Mouse (Mus musculus) ES-E14 (cell line): ENCODE data around the gene Lypd4. TPM values are rescaled to one million over a fixed set of nuclear protein-coding genes. Genes with fewer than 3 reads are reported as not detected.

Source experiments
- DNase-seq: peaks from one replicate; pipeline ENCODE4 v3.0.0-alpha.2; 2013; ENCODE audit warnings: low read depth, low spot score
- H3K27ac ChIP-seq: 2 replicates; pipeline ENCODE4 v1.5.1; 2012; ENCODE audit warnings: low read depth, mild to moderate bottlenecking, low read length, moderate library complexity, mixed read lengths; ENCODE audit not compliant: poor library complexity, insufficient read depth, severe bottlenecking
- H3K36me3 ChIP-seq: 2 replicates; pipeline ENCODE4 v1.6.1; 2012; ENCODE audit warnings: mild to moderate bottlenecking, low read length, moderate library complexity, mixed read lengths; ENCODE audit not compliant: control insufficient read depth, poor library complexity, insufficient read depth, severe bottlenecking
- H3K4me1 ChIP-seq, 2 experiments: fragments of 150-350 bp in 1 of 2; sonication (generic) in 1 of 2; 2 replicates each; pipeline ENCODE4 v1.6.1; 2012; ENCODE audit warnings: low read length in 2 of 2, mild to moderate bottlenecking in 1 of 2, mixed read lengths in 1 of 2; ENCODE audit not compliant: control insufficient read depth in 2 of 2, insufficient read depth in 2 of 2, poor library complexity in 1 of 2
- H3K4me3 ChIP-seq, 2 experiments: fragments of 150-350 bp in 1 of 2; sonication (generic) in 1 of 2; 2 replicates each; pipeline ENCODE4 v1.5.1; 2012; ENCODE audit warnings: low read length in 2 of 2, low read depth in 1 of 2, mild to moderate bottlenecking in 1 of 2, mixed read lengths in 1 of 2; ENCODE audit not compliant: insufficient read depth in 1 of 2, poor library complexity in 1 of 2, severe bottlenecking in 1 of 2
- H3K9ac ChIP-seq: 2 replicates; pipeline ENCODE4 v1.6.1; 2012; ENCODE audit warnings: low read depth, mild to moderate bottlenecking, low read length, mixed read lengths; ENCODE audit not compliant: poor library complexity, insufficient read depth, severe bottlenecking
- H3K9me3 ChIP-seq: fragments of 150-350 bp; sonication (generic); 2 replicates; pipeline ENCODE4 v1.6.1; 2012; ENCODE audit warnings: low read depth, mild to moderate bottlenecking, low read length; ENCODE audit not compliant: control insufficient read depth, insufficient read depth
- CHD2 ChIP-seq: IDR thresholded peaks from 2 replicates; pipeline ENCODE4 v1.6.1; 2014; ENCODE audit warnings: mild to moderate bottlenecking, low read depth, low read length, inconsistent platforms
- HCFC1 ChIP-seq: IDR thresholded peaks from 2 replicates; pipeline ENCODE4 v1.6.1; 2012; ENCODE audit warnings: low read length, inconsistent platforms, borderline replicate concordance; ENCODE audit not compliant: insufficient read depth
- MAFK ChIP-seq: IDR thresholded peaks from 2 replicates; pipeline ENCODE4 v1.6.1; 2014; ENCODE audit warnings: mild to moderate bottlenecking, low read depth, low read length, inconsistent platforms; ENCODE audit not compliant: insufficient read depth
- ZC3H11A ChIP-seq: IDR thresholded peaks from 2 replicates; pipeline ENCODE4 v1.6.1; 2012; ENCODE audit warnings: low read depth, mild to moderate bottlenecking, inconsistent platforms, low read length, borderline replicate concordance
- ZNF384 ChIP-seq: IDR thresholded peaks from 2 replicates; pipeline ENCODE4 v1.6.1; 2012; ENCODE audit warnings: low read depth, low read length, inconsistent platforms
- in situ Hi-C, 2 experiments: fragments of 600-800 bp; cut with MboI; formaldehyde crosslinking; loops; one replicate each; pipeline ENCODE4 v1.15.1; 2025; ENCODE audit warnings: low sequenced_read_pairs in 2 of 2, inconsistent platforms in 1 of 2; ENCODE audit not compliant: unreplicated experiment in 2 of 2
- total RNA-seq: library from RNA; depleted of rRNA; stranded (reverse); fragments of 300-350 nt; gene quantifications from 2 replicates; pipeline ENCODE4 v1.2.3, GENCODE M21; 2012

Lypd4 gene
- total RNA-seq, 1 experiment = 0.18 TPM

DNA sequence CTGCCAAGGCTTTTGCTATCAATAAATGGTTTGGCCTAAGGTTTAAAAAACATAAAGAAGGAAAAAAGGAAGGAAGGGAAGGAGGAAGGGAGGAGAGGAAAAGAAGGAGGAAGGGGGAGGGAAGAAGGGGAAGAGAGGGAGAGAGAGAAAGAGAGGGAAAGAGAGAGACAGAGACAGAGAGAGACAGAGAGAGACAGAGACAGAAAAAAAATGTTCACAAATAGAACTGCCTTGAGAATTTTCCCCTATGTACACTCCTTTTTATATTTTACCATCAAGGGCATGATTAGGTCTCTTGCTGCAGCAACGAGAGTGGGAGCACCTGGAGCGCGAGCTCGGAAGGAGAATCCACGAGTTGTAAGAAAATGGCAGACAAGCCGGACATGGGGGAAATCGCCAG, 7.8 kb downstream of the Lypd4 start, which contains the start of gene Gm9844:
Gm9844 (plus strand) TSS at position 301 of the 400 bp plus-strand sequence.
- DNase-seq = no peak
- TF ChIP-seq MAFK (no peak), ZNF384 (no peak), CHD2 (no peak)
- in situ Hi-C loops = no loop called here
- Histone ChIP-seq H3K4me3 (no peak within 1 kb of the TSS), H3K9ac (no peak within 1 kb of the TSS), H3K36me3 (no peaks in the 10 kb centered on the region), H3K27ac (no peak within 1 kb of the TSS), H3K4me1 (peaks cover 0 to 5% of the 10 kb centered on the region in 2 experiments; a peak in 2 of 4 replicates), H3K9me3 (no peaks in the 10 kb centered on the region)

DNA sequence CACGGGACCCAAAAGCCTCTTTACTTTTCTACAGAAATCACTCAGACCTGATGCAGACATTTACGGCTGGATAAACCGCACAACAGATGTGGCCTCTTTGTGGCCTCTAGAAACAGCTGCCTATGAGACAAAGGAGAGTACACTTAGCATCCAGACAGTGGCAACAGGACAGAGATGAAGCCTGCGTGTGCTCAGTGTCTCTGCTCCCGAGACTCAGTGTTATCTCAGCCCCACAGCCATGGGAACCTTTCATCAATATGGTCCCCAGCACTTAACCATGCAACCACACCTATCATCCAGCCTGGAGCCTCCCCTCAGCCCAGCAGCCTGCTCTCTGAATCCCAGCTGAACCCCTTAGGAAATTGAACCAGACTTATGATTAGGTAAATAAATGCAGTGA, 10.5 kb downstream of the Lypd4 start:
- no peak overlapping the region for H3K27ac ChIP-seq
- in situ Hi-C loops = no loop called here
- H3K9ac ChIP-seq = no peak overlapping the region
- TF ChIP-seq MAFK = no peak
- TF ChIP-seq ZNF384 = no peak
- TF ChIP-seq CHD2 = no peak
- no peak for TF ChIP-seq HCFC1
- no peak for TF ChIP-seq ZC3H11A
- DNase-seq = no peak
- H3K4me3 ChIP-seq = no peak overlapping the region
- H3K4me1 ChIP-seq = peaks cover 0 to 12% of the 10 kb centered on the region in 2 experiments; a peak in 2 of 4 replicates
- H3K36me3 ChIP-seq = no peaks in the 10 kb centered on the region
- H3K9me3 ChIP-seq = no peaks in the 10 kb centered on the region

DNA sequence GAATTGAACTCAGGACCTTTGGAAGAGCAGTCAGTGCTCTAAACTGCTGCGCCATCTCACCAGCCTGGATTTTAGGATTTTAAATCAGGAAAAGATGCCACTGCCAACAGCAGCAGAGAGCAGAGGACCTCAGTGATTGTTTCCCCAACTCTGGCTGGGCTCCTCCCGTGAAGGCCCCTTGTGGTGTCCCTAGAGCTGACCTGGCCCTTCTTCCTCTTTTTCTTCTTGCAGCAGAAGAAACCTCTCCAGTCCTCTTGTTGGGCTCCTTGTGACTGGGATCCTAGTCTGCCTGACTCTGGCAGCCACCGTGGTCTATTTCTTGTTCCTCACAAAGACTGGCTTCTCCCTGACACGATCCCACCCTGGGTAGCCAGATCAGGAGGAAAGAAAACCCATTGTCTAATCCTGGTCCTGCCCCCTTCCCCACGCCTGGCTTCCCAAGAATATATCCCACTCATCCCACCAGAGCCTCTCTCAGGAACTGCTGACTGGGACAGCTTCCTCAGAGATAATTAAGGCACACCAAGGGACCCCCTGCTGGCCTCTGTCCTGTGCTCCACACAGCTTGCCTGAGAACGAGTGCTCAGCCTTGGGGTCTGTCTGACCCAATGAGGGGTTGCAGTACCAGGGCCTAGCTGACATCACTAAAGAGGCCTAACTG, 13.2 kb downstream of the Lypd4 start:
- no peak for TF ChIP-seq CHD2
- no peak for TF ChIP-seq ZNF384
- no peak for TF ChIP-seq ZC3H11A
- no peak for TF ChIP-seq MAFK
- TF ChIP-seq HCFC1 = no peak
- H3K9me3 ChIP-seq = no peaks in the 10 kb centered on the region
- H3K9ac ChIP-seq = peak overlapping the region; percentile 23; the same call in 1 of the 2 replicates
- H3K4me1 ChIP-seq = peaks cover 5 to 28% of the 10 kb centered on the region in 2 experiments; a peak in 3 of 4 replicates
- H3K36me3 ChIP-seq = no peaks in the 10 kb centered on the region
- no peak for DNase-seq
- H3K4me3 ChIP-seq = no peak overlapping the region
- in situ Hi-C loops = no loop called here
- H3K27ac ChIP-seq = no peak overlapping the region

DNA sequence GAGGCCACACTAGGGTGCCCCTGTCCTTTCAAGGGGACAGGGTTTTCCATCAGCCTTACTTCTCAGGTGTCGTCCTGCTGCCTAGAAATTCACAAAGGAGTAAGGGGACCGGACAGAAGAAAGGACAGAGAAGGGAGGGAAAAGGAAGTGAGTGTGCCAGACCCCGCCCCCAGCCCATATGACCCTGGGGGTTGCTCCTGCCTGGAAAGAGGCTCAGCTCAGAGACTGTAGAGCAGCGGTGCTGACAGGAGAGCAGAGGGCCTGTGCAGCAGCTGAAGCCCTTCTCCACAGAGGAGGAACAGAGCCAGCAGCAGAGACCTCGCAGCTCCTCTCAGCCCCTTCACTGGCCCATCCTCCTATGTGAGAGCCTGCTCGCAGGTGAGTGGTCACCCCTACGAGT, 16.0 kb downstream of the Lypd4 start:
- Histone ChIP-seq H3K9me3 (no peaks in the 10 kb centered on the region), H3K27ac (peak overlapping the region; percentile 65; the same call in 1 of the 2 replicates), H3K36me3 (no peaks in the 10 kb centered on the region), H3K4me3 (peak overlapping the region; percentile 11 to 49; a peak in 3 of 4 replicates), H3K9ac (peak overlapping the region; percentile 54; the same call in 1 of the 2 replicates), H3K4me1 (peaks cover 16 to 32% of the 10 kb centered on the region in 2 experiments)
- TF ChIP-seq ZC3H11A = no peak
- no peak for TF ChIP-seq ZNF384
- TF ChIP-seq MAFK = no peak
- no peak for TF ChIP-seq HCFC1
- TF ChIP-seq CHD2 = no peak
- in situ Hi-C loops = no loop called here
- DNase-seq = no peak

DNA sequence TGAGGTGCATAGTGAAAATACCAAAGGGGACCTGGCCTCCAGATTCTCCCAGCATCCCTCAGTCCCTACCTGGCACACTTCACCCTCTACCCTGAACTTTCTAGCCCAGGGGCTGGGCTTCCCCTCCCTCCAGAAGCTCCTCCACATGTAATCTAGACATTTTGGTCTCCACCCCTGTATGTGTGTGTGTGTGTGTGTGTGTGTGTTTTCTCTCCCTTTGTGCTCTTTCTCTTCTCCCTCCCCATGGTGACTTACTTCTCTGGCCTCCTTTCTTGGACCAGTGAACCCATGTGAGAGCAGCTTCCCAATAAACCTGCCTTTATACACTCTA, 16.5 kb downstream of the Lypd4 start:
- Histone ChIP-seq H3K9me3 (no peaks in the 10 kb centered on the region), H3K27ac (peak overlapping the region; percentile 65), H3K36me3 (no peaks in the 10 kb centered on the region), H3K4me3 (no peak overlapping the region), H3K4me1 (peaks cover 16 to 32% of the 10 kb centered on the region in 2 experiments), H3K9ac (no peak overlapping the region)
- in situ Hi-C loops = no loop called here
- no peak for DNase-seq
- no peak for TF ChIP-seq CHD2
- TF ChIP-seq ZNF384 = no peak
- TF ChIP-seq ZC3H11A = no peak
